Mouse (Mus musculus) CH12.LX (cell line): ENCODE measurements around the gene Map2.

Source experiments
- CTCF ChIP-seq, 2 experiments: IDR thresholded peaks in 1 of 2; conservative IDR thresholded peaks in 1 of 2; 2 replicates each; pipeline ENCODE4 v1.5.1; 2011 to 2012; ENCODE audit warnings: low read depth in 2 of 2, low read length in 2 of 2, improper control_type of control experiment in 1 of 2, inconsistent platforms in 1 of 2, mild to moderate bottlenecking in 1 of 2, moderate library complexity in 1 of 2
- NELFE ChIP-seq: IDR thresholded peaks from 2 replicates; pipeline ENCODE4 v1.6.1; 2011; ENCODE audit warnings: low read depth, low read length, improper control_type of control experiment
- ZC3H11A ChIP-seq: IDR thresholded peaks from 2 replicates; pipeline ENCODE4 v1.6.1; 2012; ENCODE audit warnings: low read depth, mild to moderate bottlenecking, inconsistent platforms, low read length, improper control_type of control experiment

DNA sequence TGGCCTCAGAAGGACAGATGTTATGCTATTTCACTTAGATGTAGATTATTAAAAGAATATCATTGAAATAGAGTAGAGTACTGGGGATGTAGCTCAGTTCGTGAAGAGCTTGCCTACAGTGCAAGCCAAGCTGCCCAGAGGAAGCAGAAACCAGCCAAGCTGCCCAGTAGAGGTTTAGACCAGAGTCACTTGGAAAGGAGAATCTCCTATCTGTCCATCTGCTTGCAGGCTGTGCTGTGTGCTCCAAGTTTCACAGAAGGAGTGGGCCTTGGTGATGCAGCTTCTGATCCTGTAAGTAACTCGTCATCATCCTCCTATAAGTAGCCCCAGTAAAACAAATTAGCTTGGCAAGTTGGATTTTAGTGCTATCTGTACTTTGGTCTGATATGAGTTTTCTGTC lies 17.8 kb downstream of the Map2 start:
- TF ChIP-seq NELFE (no peak), CTCF (conservative IDR thresholded peaks at IDR 0.05 in 1 of 2, IDR thresholded peaks at IDR 0.05 in 1 of 2; ENCODE audit: low read depth in 2 of 2, low read length in 2 of 2) (no peak), ZC3H11A (no peak)
